20 mouse cellular contexts compared by ENCODE assay signal in genomic region chr8:103244169-103244568, GRCm38 (mm10).
DNase-seq lines count a peak whose midpoint lies in the region; ATAC-seq lines count a peak whose summit lies in the region.
"Had no signal": no experiment of that assay in that cellular context is flagged by ENCODE, and none has a peak within 500 bp of the region (broad histone marks: within the 10 kb centered on the region; RNA-seq: fewer than 3 reads in every experiment).

No protein-coding gene starts in this region.

- 64% methylated on average over 2 of the region's 2 CpGs for WGBS in lung, embryonic 15.5 days

- no peak overlapping the region for H3K4me3 ChIP-seq in lung, embryonic 15.5 days
- H3K4me3 ChIP-seq: forebrain, embryonic 15.5 days; heart, adult 2 months; hindbrain, embryonic 13.5 days; limb, embryonic 15.5 days; midbrain, embryonic 12.5 days had no signal

- no peak overlapping the region for H3K9ac ChIP-seq in lung, embryonic 15.5 days
- H3K9ac ChIP-seq: forebrain, embryonic 15.5 days; hindbrain, embryonic 13.5 days; limb, embryonic 15.5 days; liver, embryonic 14.5 days; midbrain, embryonic 12.5 days had no signal

- no peak overlapping the region for H3K27ac ChIP-seq in lung, embryonic 15.5 days
- H3K27ac ChIP-seq: forebrain, embryonic 15.5 days; heart, adult 2 months; hindbrain, embryonic 13.5 days; limb, embryonic 15.5 days; liver, embryonic 14.5 days; midbrain, embryonic 12.5 days had no signal

- no peaks in the 10 kb centered on the region for H3K9me3 ChIP-seq in lung, embryonic 15.5 days
- H3K9me3 ChIP-seq: forebrain, embryonic 15.5 days; hindbrain, embryonic 13.5 days; limb, embryonic 15.5 days; midbrain, embryonic 12.5 days had no signal

- DNase-seq in frontal cortex, postnatal 25 days (ENCODE audit: low spot score in 2 of 2) = no peak
- no peak for DNase-seq in lung, postnatal 25 days (ENCODE audit: low spot score)
- peak; percentile 97 for DNase-seq in adipocyte (ENCODE audit: low spot score)
- peak; percentile 20 for DNase-seq in skeletal muscle tissue, adult 2 months (ENCODE audit: low read depth, low spot score)
- DNase-seq in left cerebral cortex, adult 8-10 months (ENCODE audit: low spot score in 2 of 2) = no peak
- DNase-seq: cerebellum, adult 2 months; heart, adult 2 months; kidney, adult 18-20 months; kidney, postnatal 4 days; right cerebral cortex, postnatal 14 days; spleen, adult 18-20 months; thymus, postnatal 14 days had no signal

- peak; percentile 62; the same call in 1 of the 2 replicates for ATAC-seq in frontal cortex, adult (ENCODE audit: low TSS enrichment)
- 0 out of 2 replicates have a peak, but pooled peaks have one; percentile 31 for ATAC-seq in lung, embryonic 15.5 days (ENCODE audit: borderline replicate concordance, extremely low read depth, low FRiP score, low TSS enrichment)
- ATAC-seq: forebrain, embryonic 15.5 days; inflammation-experienced regulatory T-cells, adult 6 months had no signal

- H3K27me3 ChIP-seq in lung, embryonic 15.5 days = no peaks in the 10 kb centered on the region
- H3K27me3 ChIP-seq: forebrain, embryonic 15.5 days; hindbrain, embryonic 13.5 days; limb, embryonic 15.5 days; midbrain, embryonic 12.5 days had no signal

- H3K36me3 ChIP-seq in lung, embryonic 15.5 days = no peaks in the 10 kb centered on the region
- H3K36me3 ChIP-seq: forebrain, embryonic 15.5 days; hindbrain, embryonic 13.5 days; limb, embryonic 15.5 days; midbrain, embryonic 12.5 days had no signal

- 0 out of 2 replicates have a peak, but pooled peaks cover 3% of the 10 kb centered on the region for H3K4me1 ChIP-seq in lung, embryonic 15.5 days
- H3K4me1 ChIP-seq: limb, embryonic 15.5 days had no signal

- no peak overlapping the region for H3K4me2 ChIP-seq in lung, embryonic 15.5 days
- H3K4me2 ChIP-seq: forebrain, embryonic 15.5 days; hindbrain, embryonic 13.5 days; limb, embryonic 15.5 days; midbrain, embryonic 12.5 days had no signal

Comparison
In these comparisons a context has a peak if more than half of its experiments do, and no peak if none do; other contexts are left out.
1. DNase-seq: peak in adipocyte (single experiment) and skeletal muscle tissue, adult 2 months (single experiment); none in frontal cortex, postnatal 25 days (0 of 2), lung, postnatal 25 days (single experiment) and left cerebral cortex, adult 8-10 months (0 of 2).